Mouse (Mus musculus) midbrain, embryonic 14.5 days (tissue): ENCODE data around the gene Atp6v1g3. TPM values are rescaled to one million over a fixed set of nuclear protein-coding genes. Genes with fewer than 3 reads are reported as not detected.

Experiments used
- ATAC-seq: fragments of 200-750 bp; cut with Nextera tagmentation; 2 replicates; pipeline ENCODE4 v1.8.0; 2017; ENCODE audit warnings: moderate number of reproducible peaks, moderate library complexity; ENCODE audit not compliant: low FRiP score, low TSS enrichment
- DNase-seq: peaks from one replicate; pipeline ENCODE4 v3.0.0-alpha.2; 2015
- H3K27ac ChIP-seq: fragments of 300-500 bp; sonication (generic); replicated peaks from 2 replicates; pipeline ENCODE4 v1.5.1; 2014; ENCODE audit warnings: mild to moderate bottlenecking, low read depth, low read length, moderate library complexity
- H3K27me3 ChIP-seq: fragments of 300-500 bp; sonication (generic); 2 replicates; pipeline ENCODE4 v1.6.1; 2014; ENCODE audit warnings: low read length, control low read depth, mixed read lengths; ENCODE audit not compliant: control insufficient read depth, insufficient read depth
- H3K36me3 ChIP-seq: fragments of 300-500 bp; sonication (generic); 2 replicates; pipeline ENCODE4 v1.6.1; 2014; ENCODE audit warnings: low read length, control low read depth; ENCODE audit not compliant: control insufficient read depth, insufficient read depth
- H3K4me1 ChIP-seq: fragments of 300-500 bp; sonication (generic); 2 replicates; pipeline ENCODE4 v1.6.1; 2014; ENCODE audit warnings: mild to moderate bottlenecking, antibody characterized with exemption, low read length, control low read depth; ENCODE audit not compliant: control insufficient read depth, insufficient read depth
- H3K4me2 ChIP-seq: fragments of 300-500 bp; sonication (generic); 2 replicates; pipeline ENCODE4 v1.6.1; 2014; ENCODE audit warnings: mild to moderate bottlenecking, low read length, moderate library complexity
- H3K4me3 ChIP-seq: fragments of 300-500 bp; sonication (generic); replicated peaks from 2 replicates; pipeline ENCODE4 v1.5.1; 2014; ENCODE audit warnings: low read depth, low read length
- H3K9ac ChIP-seq: fragments of 300-500 bp; sonication (generic); replicated peaks from 2 replicates; pipeline ENCODE4 v1.6.1; 2014; ENCODE audit warnings: mild to moderate bottlenecking, low read length, moderate library complexity
- H3K9me3 ChIP-seq: fragments of 300-500 bp; sonication (generic); 2 replicates; pipeline ENCODE4 v1.6.1; 2016; ENCODE audit warnings: low read length, control low read depth, mixed read lengths; ENCODE audit not compliant: control insufficient read depth
- WGBS: fragments of 180-500 bp; shearing (Covaris S2); extraction: QIAGEN DNeasy Blood & Tissue Kit; methylation state at CpG from one replicate; pipeline ENCODE4 v1.1.7; 2014; 5-methylcytosine and 5-hydroxymethylcytosine counted together
- polyA plus RNA-seq: library from polyadenylated mRNA; unstranded; fragments of >200 nt; fragmentation: Nextera tagmentation; extraction: Ambion mirVana; gene quantifications from 2 replicates; pipeline ENCODE4 v1.2.1, GENCODE M21; 2014

The Atp6v1g3 gene
- polyA plus RNA-seq, 1 experiment from 2014 or later: not detected

DNA sequence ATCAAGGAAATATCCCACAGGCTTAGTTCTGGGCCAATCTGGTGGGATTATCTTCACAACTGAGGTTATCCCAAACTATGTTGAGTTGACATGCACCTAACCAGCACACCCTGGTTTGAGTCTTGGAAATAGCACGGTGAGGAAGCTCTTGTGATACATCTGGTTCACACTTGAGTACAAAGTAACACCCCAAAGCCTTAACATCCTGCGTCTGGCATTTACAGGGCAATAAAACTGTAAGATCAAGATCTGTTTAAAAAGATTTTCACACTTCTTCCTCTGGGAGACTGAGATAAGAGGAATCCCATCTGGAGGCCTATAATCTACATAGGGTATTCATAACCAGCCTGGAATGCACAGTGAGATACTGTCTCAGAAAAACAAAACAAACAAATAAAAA, 24.6 kb downstream of the Atp6v1g3 start:
- no peak overlapping the region for H3K4me2 ChIP-seq
- DNase-seq (no peak), ATAC-seq (no peak)
- no peaks in the 10 kb centered on the region for H3K27me3 ChIP-seq
- H3K9ac ChIP-seq: no peak overlapping the region
- WGBS: 77% methylated on average over 2 of the region's 2 CpGs
- H3K36me3 ChIP-seq: no peaks in the 10 kb centered on the region
- no peak overlapping the region for H3K27ac ChIP-seq
- no peak overlapping the region for H3K4me3 ChIP-seq
- H3K4me1 ChIP-seq: no peaks in the 10 kb centered on the region
- H3K9me3 ChIP-seq: no peaks in the 10 kb centered on the region

DNA sequence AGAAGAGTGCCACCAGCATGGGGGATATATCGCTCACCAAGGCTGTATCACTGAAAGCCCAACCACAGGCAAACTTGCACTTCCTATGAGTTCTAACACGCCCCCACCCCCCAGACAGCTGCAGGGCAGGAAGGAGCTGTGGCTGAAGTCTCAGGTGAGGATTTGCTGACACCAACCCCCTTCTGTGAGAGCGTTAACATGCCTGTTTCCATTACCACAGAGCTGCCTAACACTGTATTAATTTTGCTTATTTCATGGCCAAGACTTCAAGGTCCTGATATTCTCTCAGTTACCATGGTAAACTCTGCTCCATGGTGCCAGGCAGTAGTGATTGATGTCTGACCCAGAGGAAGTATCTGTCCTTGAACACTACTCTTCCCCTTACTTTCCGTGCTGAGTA, 26.0 kb downstream of the Atp6v1g3 start:
- Histone ChIP-seq H3K27ac (no peak overlapping the region), H3K4me3 (no peak overlapping the region), H3K4me2 (no peak overlapping the region), H3K9me3 (no peaks in the 10 kb centered on the region), H3K27me3 (no peaks in the 10 kb centered on the region), H3K4me1 (no peaks in the 10 kb centered on the region), H3K36me3 (no peaks in the 10 kb centered on the region), H3K9ac (no peak overlapping the region)
- no peak for ATAC-seq
- 63% methylated on average over 4 of the region's 4 CpGs for WGBS
- DNase-seq: no peak

DNA sequence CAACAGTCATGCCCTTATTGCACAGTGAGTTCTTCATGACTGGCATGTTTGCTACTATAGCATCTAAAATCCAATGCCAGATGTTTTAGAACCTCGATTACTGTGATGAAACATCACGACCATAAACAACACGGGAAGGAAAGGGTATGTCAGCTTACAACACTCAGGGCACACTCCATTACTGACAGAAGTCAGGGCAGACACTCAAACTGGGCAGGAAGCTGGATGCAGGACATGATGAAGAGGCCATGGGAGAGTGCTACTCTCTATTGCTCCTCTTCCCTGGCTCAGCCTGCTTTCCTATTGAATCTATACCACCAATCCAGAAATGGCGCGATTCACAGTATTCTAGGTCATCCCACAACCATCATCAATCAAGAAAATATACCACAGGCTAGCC, 28.4 kb downstream of the Atp6v1g3 start:
- Histone ChIP-seq H3K4me2 (no peak overlapping the region), H3K27me3 (no peaks in the 10 kb centered on the region), H3K36me3 (no peaks in the 10 kb centered on the region), H3K27ac (no peak overlapping the region), H3K4me3 (no peak overlapping the region), H3K9me3 (no peaks in the 10 kb centered on the region), H3K4me1 (no peaks in the 10 kb centered on the region), H3K9ac (no peak overlapping the region)
- DNase-seq (no peak), ATAC-seq (no peak)
- 92% methylated on average over 5 of the region's 5 CpGs for WGBS

DNA sequence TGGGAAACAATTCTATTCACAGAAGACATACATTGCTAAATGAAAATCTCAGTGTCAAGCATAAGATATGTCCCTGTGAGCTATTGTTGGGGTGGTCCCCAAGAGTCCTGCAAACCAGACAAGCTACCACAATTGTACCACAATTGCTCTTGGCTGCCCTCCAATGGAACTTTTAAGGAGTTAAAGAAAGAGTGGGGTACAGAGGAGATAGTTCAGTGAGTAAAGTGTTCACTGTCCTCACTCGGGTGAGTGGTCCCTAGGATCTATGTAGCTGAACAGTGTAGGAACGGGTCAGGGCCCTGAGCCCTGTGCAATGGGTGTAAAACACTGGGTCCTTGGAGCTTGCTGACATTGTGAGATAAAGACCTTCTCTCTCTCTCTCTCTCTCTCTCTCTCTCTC, 29.2 kb downstream of the Atp6v1g3 start:
- Histone ChIP-seq H3K9me3 (no peaks in the 10 kb centered on the region), H3K27me3 (no peaks in the 10 kb centered on the region), H3K9ac (no peak overlapping the region), H3K4me2 (no peak overlapping the region), H3K4me3 (no peak overlapping the region), H3K36me3 (no peaks in the 10 kb centered on the region), H3K4me1 (no peaks in the 10 kb centered on the region), H3K27ac (no peak overlapping the region)
- no peak for DNase-seq
- no peak for ATAC-seq
- 92% methylated on average over 2 of the region's 2 CpGs for WGBS

DNA sequence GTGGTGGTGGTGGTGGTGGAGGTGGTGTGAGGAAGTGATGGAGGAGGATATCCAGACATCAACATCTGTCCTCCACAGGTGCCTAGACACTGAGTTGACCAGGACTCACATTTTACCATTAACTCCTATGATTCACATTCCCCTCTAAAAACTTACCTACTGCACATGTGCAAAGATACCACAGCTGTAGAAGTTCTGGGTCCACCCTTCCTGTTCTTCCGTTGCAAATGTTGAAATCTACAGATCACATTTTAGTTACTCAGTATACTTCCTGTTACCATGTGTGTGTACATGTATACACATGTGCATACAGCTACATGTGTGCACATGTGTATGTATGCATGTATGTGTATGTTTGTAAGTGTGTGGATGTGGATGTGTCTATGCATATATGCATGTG, 29.8 kb downstream of the Atp6v1g3 start:
- Histone ChIP-seq H3K9me3 (no peaks in the 10 kb centered on the region), H3K4me2 (no peak overlapping the region), H3K36me3 (no peaks in the 10 kb centered on the region), H3K4me1 (no peaks in the 10 kb centered on the region), H3K9ac (no peak overlapping the region), H3K27ac (no peak overlapping the region), H3K4me3 (no peak overlapping the region), H3K27me3 (no peaks in the 10 kb centered on the region)
- no peak for DNase-seq
- WGBS: 92% methylated on average over 1 of the region's 1 CpGs
- ATAC-seq: no peak

DNA sequence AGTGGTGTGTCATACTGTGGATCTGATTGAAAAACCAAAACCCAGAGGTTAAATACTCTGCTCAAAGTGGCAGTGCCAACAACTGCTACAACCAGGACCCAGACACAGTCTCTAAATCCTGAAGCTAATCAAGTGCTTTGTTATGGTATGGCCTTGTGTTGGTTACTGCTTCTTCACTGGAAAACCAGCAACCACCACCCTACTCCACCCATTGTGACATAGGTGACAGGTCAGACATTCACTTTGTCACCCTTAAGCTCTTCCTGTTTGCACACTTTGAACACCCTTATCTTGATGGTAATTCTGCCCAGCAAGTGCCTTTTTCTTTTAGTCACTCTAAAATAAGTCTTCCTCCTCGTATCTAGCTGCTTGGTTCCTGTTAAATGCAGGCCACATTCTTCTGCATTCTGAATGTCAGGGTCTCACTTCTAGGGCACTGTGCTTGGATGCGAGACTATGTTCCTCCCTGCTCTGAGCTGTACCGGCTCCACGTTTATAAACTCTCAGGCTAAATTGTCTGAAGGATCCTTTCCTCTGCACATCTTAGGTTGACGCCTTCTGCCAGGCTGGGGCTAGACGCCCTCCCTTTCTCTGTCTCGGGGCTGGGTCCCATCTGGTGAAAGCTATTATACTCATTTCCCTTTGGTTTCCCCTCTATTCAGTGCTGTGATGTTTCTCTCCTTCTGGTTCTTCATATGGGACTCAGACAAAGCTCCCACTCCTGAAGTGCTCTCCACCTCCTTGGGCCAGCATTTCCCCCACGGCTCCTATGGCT, 30.8 kb downstream of the Atp6v1g3 start:
- ATAC-seq: no peak

DNA sequence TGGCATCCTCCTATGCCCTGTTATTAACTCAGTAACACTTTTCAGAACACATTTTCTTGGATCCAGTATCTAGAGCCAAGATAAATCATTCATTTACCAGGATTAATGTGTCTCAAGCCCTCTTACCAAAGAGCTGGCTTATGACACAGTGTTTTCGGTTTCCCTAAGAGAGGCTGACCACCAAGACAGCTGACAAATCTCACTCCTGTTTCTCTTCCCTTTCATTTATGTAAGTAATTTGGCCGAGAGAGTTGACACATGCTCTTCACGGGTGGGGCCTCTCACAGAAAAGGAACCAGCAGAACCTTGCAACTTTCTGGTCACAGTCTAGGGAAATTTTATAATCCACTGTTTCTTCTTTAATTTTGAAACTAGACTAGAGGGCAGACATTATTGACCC, 49.1 kb downstream of the Atp6v1g3 start:
- 88% methylated on average over 3 of the region's 3 CpGs for WGBS
- no peak for DNase-seq
- no peak for ATAC-seq

More for the DNA sequence above, 30.8 kb downstream of the Atp6v1g3 start:
- no peak overlapping the region for H3K27ac ChIP-seq
- H3K4me1 ChIP-seq: no peaks in the 10 kb centered on the region
- 68% methylated on average over 8 of the region's 8 CpGs for WGBS
- H3K4me2 ChIP-seq: no peak overlapping the region
- H3K9me3 ChIP-seq: no peaks in the 10 kb centered on the region
- no peaks in the 10 kb centered on the region for H3K27me3 ChIP-seq
- no peak for DNase-seq
- H3K36me3 ChIP-seq: no peaks in the 10 kb centered on the region
- H3K9ac ChIP-seq: no peak overlapping the region
- no peak overlapping the region for H3K4me3 ChIP-seq

DNA sequence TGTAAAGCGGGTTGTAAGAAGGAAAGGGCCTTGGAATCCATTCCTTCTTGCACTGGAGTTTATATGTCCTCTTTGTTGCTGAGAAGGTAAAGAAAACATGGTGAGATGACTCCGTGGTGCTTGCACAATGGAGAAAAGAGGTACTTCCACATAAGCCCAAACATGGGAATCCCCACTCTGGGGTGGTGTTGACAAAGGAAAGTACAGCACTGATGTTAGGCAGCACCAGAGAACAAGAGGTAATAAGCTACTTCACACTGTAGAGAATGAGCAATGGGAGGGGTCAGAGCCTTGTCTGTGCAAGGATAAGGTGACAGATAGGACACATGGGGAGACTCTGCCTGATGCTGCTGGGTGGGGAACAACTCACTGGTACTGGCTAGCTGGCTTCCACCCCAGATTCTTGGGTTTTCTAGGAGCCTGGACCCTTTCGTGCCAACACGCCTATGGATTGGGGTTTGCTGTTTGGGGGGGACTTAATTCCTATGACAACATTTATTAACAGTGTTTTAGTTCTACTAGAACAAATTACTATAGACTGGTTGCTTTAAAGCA, 49.6 kb downstream of the Atp6v1g3 start:
- Histone ChIP-seq H3K4me2 (no peak overlapping the region), H3K4me1 (peaks cover 10% of the 10 kb centered on the region; the same call in 1 of the 2 replicates), H3K9ac (no peak overlapping the region), H3K36me3 (no peaks in the 10 kb centered on the region), H3K4me3 (no peak overlapping the region), H3K9me3 (no peaks in the 10 kb centered on the region), H3K27me3 (no peaks in the 10 kb centered on the region), H3K27ac (no peak overlapping the region)
- DNase-seq (no peak), ATAC-seq (no peak)
- WGBS: 84% methylated on average over 4 of the region's 4 CpGs

More for the DNA sequence above, 49.1 kb downstream of the Atp6v1g3 start:
- Histone ChIP-seq H3K36me3 (no peaks in the 10 kb centered on the region), H3K27me3 (no peaks in the 10 kb centered on the region), H3K27ac (no peak overlapping the region), H3K9ac (no peak overlapping the region), H3K4me2 (no peak overlapping the region), H3K4me3 (no peak overlapping the region), H3K9me3 (no peaks in the 10 kb centered on the region), H3K4me1 (peaks cover 10% of the 10 kb centered on the region; the same call in 1 of the 2 replicates)

DNA sequence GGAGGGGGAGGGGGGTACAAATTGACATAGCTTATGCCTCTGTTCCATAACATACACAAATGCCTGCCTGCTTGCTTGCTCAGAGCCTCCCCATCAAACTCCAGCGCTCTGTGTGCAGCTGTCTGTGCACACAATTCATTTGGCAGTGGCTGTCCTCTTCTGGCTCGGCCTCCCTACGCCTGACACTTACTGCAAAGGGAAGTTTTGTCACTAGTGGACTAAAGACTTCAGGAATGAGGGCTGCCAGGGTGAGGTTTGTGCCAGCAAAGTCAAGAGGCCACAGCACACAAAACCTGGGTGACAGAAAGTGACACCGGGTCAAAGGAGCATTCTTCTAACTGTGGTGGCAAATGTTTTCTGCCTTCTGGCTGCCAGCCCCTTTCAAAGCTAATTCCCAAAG, 52.6 kb downstream of the Atp6v1g3 start:
- no peak overlapping the region for H3K4me2 ChIP-seq
- no peak overlapping the region for H3K9ac ChIP-seq
- no peaks in the 10 kb centered on the region for H3K27me3 ChIP-seq
- H3K36me3 ChIP-seq: no peaks in the 10 kb centered on the region
- DNase-seq (peak; percentile 66), ATAC-seq (peak; percentile 46; the same call in 1 of the 2 replicates)
- H3K9me3 ChIP-seq: no peaks in the 10 kb centered on the region
- peaks cover 13% of the 10 kb centered on the region; the same call in 1 of the 2 replicates for H3K4me1 ChIP-seq
- 17% methylated on average over 4 of the region's 4 CpGs for WGBS
- H3K4me3 ChIP-seq: no peak overlapping the region
- H3K27ac ChIP-seq: peak overlapping the region; percentile 10
